Mouse (Mus musculus) layer of hippocampus, adult 18-20 months (tissue): ENCODE measurements at regions not wholly inside any gene's neighbourhood (a gene's known extent, or its start where the extent isn't known, plus 50 kb on each side); places are given as distances from the start of the nearest gene placed in this dataset.

Source experiments
- DNase-seq, 2 experiments: peaks; one replicate each; pipeline ENCODE4 v3.0.0; 2022; ENCODE audit warnings: low spot score in 2 of 2

DNA sequence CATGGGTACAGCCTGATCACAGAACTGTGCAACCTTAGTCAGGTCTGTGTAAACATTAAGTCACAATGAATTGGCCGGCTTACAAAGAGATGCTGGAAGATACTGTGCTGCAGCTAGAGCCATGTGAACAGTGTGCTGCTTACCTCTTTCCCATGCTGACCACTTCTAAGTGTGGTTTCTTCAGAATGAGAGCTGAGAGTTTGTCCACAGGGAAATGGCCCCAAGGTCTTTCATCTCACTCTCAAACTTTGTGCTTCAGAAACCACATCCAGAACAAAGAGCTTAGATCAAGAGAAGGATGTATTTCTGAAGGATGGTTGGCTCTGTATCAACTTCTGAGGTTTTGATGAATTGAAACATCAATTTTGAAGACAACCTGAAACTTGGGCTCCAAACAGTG lies 165.7 kb downstream of the Lrrc3b start:
- DNase-seq = no peak

DNA sequence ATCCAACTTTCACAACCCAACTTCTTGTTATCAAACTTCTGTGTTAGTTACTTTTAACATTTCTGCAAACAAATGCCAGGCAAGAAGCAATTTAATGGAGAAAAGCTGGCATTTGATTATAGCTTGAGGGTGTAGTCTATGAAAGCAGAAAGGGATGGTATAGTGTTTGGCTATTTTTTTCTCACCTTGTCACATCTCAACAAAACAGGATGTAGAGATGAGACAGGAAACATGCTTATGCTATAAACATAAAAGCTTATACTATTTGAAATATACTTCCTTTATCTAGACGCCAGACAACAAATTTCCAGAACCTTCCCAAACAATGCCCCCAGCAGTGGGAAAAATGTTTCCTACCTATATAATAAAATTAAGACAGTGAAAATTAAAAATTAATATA lies 166.4 kb downstream of the Lrrc3b start:
- no peak for DNase-seq

- DNase-seq = peak in 1 of 2 experiments; percentile 3
Observed at GRCm38 (mm10) chr14:15266287-15266686, 172.5 kb downstream of the Lrrc3b start.

DNA sequence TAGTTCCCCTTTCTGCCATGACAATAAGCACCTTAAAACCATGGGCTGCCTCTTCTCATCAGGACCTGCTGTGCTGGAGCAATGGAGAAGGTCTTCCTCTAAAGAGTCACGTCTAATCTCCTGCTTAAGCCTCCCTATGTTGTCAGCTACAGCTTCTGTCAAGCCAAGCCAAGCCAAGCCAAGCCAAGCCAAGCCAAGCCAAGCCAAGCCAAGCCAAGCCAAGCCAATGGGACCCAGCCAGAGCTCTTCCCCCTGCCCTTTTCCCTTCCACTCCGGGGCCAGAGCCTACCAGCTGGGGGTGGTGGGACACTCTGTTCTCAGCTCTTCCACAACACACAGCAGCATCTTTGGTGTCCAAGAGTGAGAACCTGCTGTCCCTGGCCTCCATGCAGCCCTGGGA lies 175.8 kb downstream of the Lrrc3b start:
- no peak for DNase-seq

DNA sequence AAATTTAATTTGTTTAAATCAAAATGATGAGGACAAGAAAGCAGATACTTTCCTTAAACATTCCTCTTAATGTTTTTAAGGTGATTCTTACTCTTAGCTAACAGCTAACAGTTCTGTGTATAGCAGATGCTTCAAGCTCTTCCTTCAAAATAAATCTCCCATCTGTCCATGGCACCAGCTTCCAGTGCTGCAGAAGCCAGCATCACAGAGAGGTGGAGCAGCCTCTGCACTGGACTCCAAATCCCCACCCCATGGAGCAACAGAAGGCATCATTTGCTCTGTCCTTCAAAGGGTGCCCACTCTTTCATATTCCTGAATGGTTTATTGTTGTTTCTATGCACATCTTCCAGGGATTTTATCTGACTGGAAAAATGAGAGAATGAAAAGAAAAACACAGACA lies 183.1 kb downstream of the Lrrc3b start:
- peak in 1 of 2 experiments; percentile 5 for DNase-seq

- no peak for DNase-seq
Observed at GRCm38 (mm10) chr14:15205626-15206025, 233.2 kb downstream of the Lrrc3b start.

- DNase-seq = no peak
Observed at GRCm38 (mm10) chr14:15204284-15204683, 234.5 kb downstream of the Lrrc3b start.
